Mouse (Mus musculus): ENCODE data around the gene 4933428G20Rik.

The 4933428G20Rik gene

GRCm38 (mm10) chr11:97532950-97533582, 32.9 kb upstream of the 4933428G20Rik start:
- DNase-seq (ENCODE audit: low read depth, low spot score): no peak

GRCm38 (mm10) chr11:97532354-97532753, 32.2 kb upstream of the 4933428G20Rik start:
- DNase-seq (ENCODE audit: low read depth, low spot score): no peak

DNA sequence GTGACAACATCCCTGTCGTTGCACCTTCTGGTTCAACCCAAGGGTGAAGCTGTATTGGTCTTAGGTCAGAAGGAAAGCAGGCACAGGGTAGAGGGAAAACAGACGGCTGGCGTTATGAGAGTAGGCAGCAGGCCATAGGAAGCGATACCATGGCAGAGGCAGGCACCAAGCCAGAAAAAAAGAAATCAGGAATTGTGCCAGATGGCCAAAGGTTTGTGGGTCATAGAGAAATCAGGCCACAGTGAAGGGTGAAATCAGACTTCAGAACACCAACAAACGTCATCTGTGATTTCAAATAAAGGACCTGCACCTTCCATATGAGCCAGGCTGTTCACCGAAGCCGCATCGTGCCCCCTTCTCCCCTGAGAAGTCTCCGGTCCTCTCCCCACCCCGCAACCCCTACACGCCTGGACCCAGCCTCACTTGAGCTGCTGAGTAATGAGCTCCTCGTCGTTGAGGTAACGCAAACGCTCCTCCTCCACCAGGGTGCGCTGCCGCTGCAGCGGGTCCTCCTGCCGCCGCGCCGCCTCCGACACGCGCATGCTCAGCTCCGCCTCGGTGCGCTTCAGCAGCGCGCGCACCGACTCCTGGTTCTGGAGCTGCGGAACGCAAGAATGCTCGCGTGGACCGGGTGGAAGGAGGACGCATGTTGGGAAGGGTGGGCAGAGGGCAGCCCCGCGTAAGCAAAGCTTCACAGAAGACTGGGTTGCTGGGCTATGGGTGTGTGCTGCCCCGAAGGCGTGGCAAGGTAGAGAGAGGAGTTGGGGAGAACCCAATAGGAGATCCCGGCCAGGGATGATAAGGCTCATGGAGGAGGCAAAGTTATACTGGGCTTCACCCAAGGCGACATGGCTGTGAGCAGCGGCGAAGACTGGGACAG, 31.5 kb upstream of the 4933428G20Rik start:
- DNase-seq (ENCODE audit: low read depth, low spot score): peak; percentile 74

DNA sequence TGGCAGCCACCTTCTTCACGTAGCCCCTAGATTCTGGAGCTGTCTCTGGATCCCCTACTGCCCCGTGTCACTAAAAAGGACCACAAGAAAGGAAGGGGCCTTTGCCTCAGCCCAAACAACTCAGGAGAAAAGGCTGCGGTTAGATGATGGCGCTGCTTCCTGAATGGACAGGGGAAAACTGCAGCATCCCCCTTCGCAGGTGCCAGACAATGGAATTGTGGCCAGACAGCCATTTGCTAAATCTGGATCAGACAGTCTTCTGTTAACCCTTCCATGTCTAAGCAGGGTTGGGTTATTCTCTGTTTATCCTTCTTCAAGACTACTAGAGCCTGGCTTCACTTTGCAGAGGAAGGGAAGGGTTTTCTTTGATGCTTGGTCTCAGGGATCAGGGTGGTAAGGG, 30.8 kb upstream of the 4933428G20Rik start:
- no peak for DNase-seq (ENCODE audit: low read depth, low spot score)

GRCm38 (mm10) chr11:97530069-97530468, 29.9 kb upstream of the 4933428G20Rik start:
- DNase-seq (ENCODE audit: low read depth, low spot score): no peak

- no peak for DNase-seq (ENCODE audit: low read depth, low spot score)
Observed at GRCm38 (mm10) chr11:97528282-97528808, 28.2 kb upstream of the 4933428G20Rik start.

DNA sequence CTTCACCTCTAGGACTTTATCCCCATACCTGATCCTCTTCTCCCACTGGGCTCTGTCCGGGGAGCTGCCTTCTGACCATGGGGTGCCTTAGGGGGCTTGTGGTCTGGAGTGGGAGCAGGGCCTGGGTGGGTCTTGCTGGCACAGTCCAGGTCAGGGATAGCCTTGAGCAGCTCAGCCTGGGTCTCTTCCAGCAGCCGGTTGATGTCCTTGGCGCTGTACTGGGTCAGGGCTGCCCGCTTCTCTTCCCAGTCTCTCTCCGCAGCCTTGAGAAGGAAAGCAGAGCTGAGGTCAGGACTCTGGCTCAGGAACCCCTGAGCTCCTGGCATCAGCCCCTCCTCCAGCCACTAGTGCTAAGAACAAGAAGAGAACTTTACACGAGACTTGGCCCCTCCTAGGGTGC, 25.2 kb upstream of the 4933428G20Rik start:
- DNase-seq (ENCODE audit: low read depth, low spot score): no peak

DNA sequence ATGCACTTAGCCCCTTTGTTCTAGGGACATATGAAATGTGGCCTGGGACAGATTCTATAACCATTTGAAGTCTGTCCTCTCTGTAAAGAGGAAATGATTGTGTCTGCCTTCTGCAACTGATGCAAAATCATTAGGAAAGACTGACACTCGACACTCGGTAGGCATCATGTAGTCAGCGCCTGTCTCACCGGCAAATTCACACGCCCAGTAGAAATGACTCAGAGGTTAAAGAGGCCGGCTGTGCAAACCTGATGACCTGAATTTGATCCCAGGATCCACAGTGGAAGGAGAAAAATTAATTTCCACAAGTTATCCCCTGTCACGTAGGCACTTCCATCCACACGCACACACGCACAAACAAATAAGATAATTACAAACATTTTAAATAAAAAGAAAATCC, 24.2 kb upstream of the 4933428G20Rik start:
- DNase-seq (ENCODE audit: low read depth, low spot score): no peak

GRCm38 (mm10) chr11:97523827-97524261, 23.7 kb upstream of the 4933428G20Rik start:
- no peak for DNase-seq (ENCODE audit: low read depth, low spot score)

DNA sequence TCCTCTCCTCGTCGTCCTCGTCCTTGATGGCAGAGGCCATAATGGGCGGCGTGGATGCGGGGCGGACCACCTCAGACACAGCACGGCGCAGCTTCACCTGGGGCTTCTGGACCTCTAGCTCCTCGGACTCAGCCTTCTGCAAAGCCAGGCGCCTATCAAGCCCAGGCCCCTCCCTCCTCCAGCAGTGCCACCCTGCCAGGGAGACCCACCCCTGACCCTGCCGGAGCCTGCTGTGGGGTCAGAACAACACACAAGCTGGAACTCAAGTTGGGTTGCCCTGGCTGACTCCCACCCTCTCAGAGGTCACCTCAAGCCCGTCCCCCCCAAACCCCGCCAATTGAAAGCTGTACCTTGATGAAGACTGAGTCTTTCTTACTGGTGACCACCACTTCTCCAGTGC, 23.0 kb upstream of the 4933428G20Rik start:
- no peak for DNase-seq (ENCODE audit: low read depth, low spot score)

GRCm38 (mm10) chr11:97521741-97522474, 21.8 kb upstream of the 4933428G20Rik start:
- DNase-seq (ENCODE audit: low read depth, low spot score): no peak

DNA sequence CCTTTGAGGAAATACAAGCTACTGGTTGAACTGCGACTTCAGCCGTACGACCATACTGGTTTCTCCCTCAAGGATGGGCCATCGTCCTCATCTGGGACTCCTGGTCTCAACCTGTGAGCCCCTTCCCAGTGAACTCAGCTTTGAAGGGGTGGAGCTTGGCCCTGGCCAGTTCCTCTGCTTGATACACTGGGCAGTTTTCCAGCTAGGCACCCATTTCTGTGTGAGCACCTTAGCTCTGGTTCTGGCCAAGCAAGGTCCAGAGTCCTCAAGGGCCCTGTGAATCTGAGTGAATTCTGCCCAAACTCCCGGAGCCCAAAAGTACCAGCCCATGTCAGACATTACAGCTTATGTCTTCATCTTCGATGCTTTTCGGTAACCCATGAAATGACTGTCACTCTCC, 20.4 kb upstream of the 4933428G20Rik start:
- DNase-seq (ENCODE audit: low read depth, low spot score): no peak

- DNase-seq (ENCODE audit: low read depth, low spot score): no peak
Observed at GRCm38 (mm10) chr11:97513066-97513465, 12.9 kb upstream of the 4933428G20Rik start.

- no peak for DNase-seq (ENCODE audit: low read depth, low spot score)
Observed at GRCm38 (mm10) chr11:97512511-97512910, 12.4 kb upstream of the 4933428G20Rik start.

DNA sequence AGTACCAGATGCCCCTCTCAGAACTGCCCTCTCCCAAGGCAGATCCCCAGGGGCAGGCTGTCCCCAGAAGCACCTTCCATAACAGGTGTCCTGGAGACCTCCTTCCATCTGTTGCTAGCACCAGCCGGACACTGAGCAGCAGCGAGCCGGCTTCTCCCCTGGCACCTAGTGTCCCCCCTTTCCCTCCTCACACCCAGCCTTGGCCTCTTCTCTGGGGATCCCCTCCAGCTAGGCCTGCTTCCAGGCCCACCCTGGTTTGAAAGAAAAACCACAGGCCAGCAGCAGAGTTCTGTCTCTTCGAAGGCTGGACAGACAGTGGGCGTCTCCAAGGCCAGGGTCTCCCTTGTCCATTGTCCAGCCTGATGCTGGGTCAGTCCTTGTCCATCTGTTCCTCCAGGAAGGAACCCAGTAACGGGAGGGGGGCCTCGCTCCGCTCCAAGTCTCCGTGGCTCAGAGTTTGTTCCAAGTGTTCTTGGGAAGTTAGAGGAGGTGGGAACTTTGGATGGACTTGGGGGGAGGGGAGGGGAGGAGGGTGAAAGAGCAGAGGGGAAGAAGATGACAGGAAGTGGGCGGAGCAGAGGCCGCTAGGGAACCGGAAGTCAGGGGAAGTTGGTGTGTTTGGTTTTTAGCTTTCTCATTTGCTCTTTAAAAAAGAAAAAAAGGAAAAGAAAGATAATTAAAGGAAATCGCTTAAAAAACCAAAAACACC, 11.7 kb upstream of the 4933428G20Rik start:
- no peak for DNase-seq (ENCODE audit: low read depth, low spot score)

GRCm38 (mm10) chr11:97510966-97511660, 11.0 kb upstream of the 4933428G20Rik start:
- DNase-seq (ENCODE audit: low read depth, low spot score): no peak

- no peak for DNase-seq (ENCODE audit: low read depth, low spot score)
Observed at GRCm38 (mm10) chr11:97509715-97510485, 9.8 kb upstream of the 4933428G20Rik start.

- DNase-seq (ENCODE audit: low read depth, low spot score): no peak
Observed at GRCm38 (mm10) chr11:97509058-97509457, 8.9 kb upstream of the 4933428G20Rik start.

- DNase-seq (ENCODE audit: low read depth, low spot score): no peak
Observed at GRCm38 (mm10) chr11:97508198-97508597, 8.1 kb upstream of the 4933428G20Rik start.

DNA sequence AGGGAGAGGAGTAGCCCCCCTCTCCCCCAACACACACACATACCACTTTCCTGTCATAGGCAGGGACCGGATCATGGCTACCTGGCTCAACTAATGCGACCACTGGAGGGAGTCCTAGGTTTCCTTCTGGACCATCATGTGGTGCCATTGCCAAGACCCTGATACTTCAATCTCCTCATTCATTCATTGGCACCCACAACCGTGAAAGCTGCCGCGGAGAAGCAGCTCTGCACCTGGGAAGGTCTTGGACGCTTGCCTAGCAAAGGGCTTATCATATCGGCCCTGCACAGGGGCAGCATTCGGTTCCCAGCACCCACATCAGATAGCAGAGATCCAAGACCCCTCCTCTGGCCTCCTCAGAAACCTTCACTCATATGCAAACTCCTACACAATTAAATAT, 6.2 kb upstream of the 4933428G20Rik start:
- DNase-seq (ENCODE audit: low read depth, low spot score): no peak

All from brain, embryonic 18.5 days (tissue).